18 mouse cellular contexts compared by ENCODE assay signal in the genomic region with DNA sequence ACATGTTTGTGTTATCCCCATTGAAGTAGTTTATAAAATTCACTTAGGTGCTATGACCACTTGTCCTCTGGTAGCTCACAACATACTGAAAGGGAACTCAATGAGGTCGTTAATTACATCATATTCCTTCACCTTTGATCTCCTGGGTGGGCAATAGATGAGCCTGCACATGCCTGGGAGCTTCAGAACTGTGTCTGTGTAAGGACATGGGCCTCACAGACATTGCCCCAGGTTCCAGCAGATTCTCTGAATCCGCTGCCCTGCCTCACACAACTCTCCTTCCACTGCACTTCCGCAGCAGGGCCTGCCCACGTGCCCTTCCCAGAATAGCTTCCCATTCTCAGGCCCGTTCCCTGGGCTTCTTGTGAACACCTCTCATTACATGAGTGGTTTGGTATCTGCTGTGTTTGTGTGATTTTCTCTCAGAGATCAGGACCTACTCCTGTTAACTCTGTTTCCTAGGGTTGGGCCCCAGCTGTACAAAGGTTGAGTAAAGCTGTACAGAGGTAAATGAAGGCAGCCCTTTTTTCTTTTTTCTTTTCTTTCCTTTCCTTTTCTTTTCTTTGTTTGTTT. TPM values are rescaled to one million over a fixed set of nuclear protein-coding genes. Genes with fewer than 3 reads are reported as not detected.
DNase-seq lines count a peak whose midpoint lies in the region; ATAC-seq and TF ChIP-seq lines count a peak whose summit lies in the region.
"Had no signal": no experiment of that assay in that cellular context is flagged by ENCODE, and none has a peak within 500 bp of the region (broad histone marks: within the 10 kb centered on the region; RNA-seq: fewer than 3 reads in every experiment).

No protein-coding gene starts in this region.

- no peaks in the 10 kb centered on the region for H3K9me3 ChIP-seq in lung, postnatal 0 days (ENCODE audit: low read length)
- H3K9me3 ChIP-seq in heart, embryonic 14.5 days (ENCODE audit: control insufficient read depth, low read length): no peaks in the 10 kb centered on the region
- no peaks in the 10 kb centered on the region for H3K9me3 ChIP-seq in intestine, postnatal 0 days (ENCODE audit: control insufficient read depth)
- H3K9me3 ChIP-seq in hindbrain, embryonic 13.5 days: no peaks in the 10 kb centered on the region
- H3K9me3 ChIP-seq: embryonic facial prominence, embryonic 15.5 days; forebrain, embryonic 13.5 days; limb, embryonic 15.5 days; midbrain, embryonic 13.5 days had no signal

- peak; percentile 50 for ATAC-seq in lung, postnatal 0 days
- ATAC-seq in heart, embryonic 14.5 days (ENCODE audit: insufficient number of reproducible peaks, insufficient read depth, low FRiP score, low read depth): 0 out of 2 replicates have a peak, but pooled peaks have one; percentile 38
- ATAC-seq in intestine, postnatal 0 days: peak; percentile 90
- ATAC-seq in hindbrain, embryonic 13.5 days (ENCODE audit: low FRiP score): no peak
- ATAC-seq: CD4-positive, CD25-positive, alpha-beta regulatory T cell, adult 4 months; forebrain, embryonic 13.5 days; midbrain, embryonic 13.5 days had no signal

- TF ChIP-seq EP300 in lung, postnatal 0 days (IDR thresholded peaks at IDR 0.05): no peak

- H3K4me1 ChIP-seq in lung, postnatal 0 days (ENCODE audit: insufficient read depth, low read depth, low read length): no peaks in the 10 kb centered on the region
- peaks cover 7 to 17% of the 10 kb centered on the region in 2 experiments for H3K4me1 ChIP-seq in heart, embryonic 14.5 days (ENCODE audit: control insufficient read depth in 2 of 2, insufficient read depth in 2 of 2, low read length in 2 of 2)
- no peaks in the 10 kb centered on the region for H3K4me1 ChIP-seq in intestine, postnatal 0 days (replicated peaks; ENCODE audit: control insufficient read depth, insufficient read depth, low read length)
- peaks cover 28% of the 10 kb centered on the region for H3K4me1 ChIP-seq in hindbrain, embryonic 13.5 days (replicated peaks)

- H3K4me2 ChIP-seq in lung, postnatal 0 days (replicated peaks; ENCODE audit: low read depth, low read length): no peak overlapping the region
- H3K4me2 ChIP-seq in heart, embryonic 14.5 days (ENCODE audit: low read length): no peak overlapping the region
- H3K4me2 ChIP-seq in intestine, postnatal 0 days (replicated peaks; ENCODE audit: low read depth): no peak overlapping the region
- no peak overlapping the region for H3K4me2 ChIP-seq in hindbrain, embryonic 13.5 days
- H3K4me2 ChIP-seq: embryonic facial prominence, embryonic 15.5 days; forebrain, embryonic 13.5 days; hindbrain, embryonic 14.5 days; limb, embryonic 15.5 days; midbrain, embryonic 13.5 days had no signal

- TF ChIP-seq CTCF in lung, postnatal 0 days (IDR thresholded peaks at IDR 0.05): no peak
- TF ChIP-seq CTCF in intestine, postnatal 0 days (IDR thresholded peaks at IDR 0.05; ENCODE audit: low read depth): no peak

- H3K9ac ChIP-seq in lung, postnatal 0 days (replicated peaks; ENCODE audit: low read depth): no peak overlapping the region
- H3K9ac ChIP-seq in heart, embryonic 14.5 days (ENCODE audit: low read length): no peak overlapping the region; the same call in 1 of the 2 replicates
- no peak overlapping the region for H3K9ac ChIP-seq in intestine, postnatal 0 days (ENCODE audit: low read depth, low read length)
- no peak overlapping the region for H3K9ac ChIP-seq in hindbrain, embryonic 13.5 days
- H3K9ac ChIP-seq: embryonic facial prominence, embryonic 15.5 days; forebrain, embryonic 13.5 days; hindbrain, embryonic 14.5 days; limb, embryonic 15.5 days; midbrain, embryonic 13.5 days had no signal

- no peak overlapping the region for H3K27ac ChIP-seq in lung, postnatal 0 days (ENCODE audit: low read length)
- peak overlapping the region; percentile 72 to 77 for H3K27ac ChIP-seq in heart, embryonic 14.5 days (replicated peaks in 1 of 2; ENCODE audit: control insufficient read depth in 1 of 2, insufficient read depth in 1 of 2, low read depth in 2 of 2, low read length in 2 of 2)
- peak overlapping the region; percentile 90 for H3K27ac ChIP-seq in intestine, postnatal 0 days (ENCODE audit: low read depth, low read length)
- no peak overlapping the region for H3K27ac ChIP-seq in hindbrain, embryonic 13.5 days
- H3K27ac ChIP-seq: embryonic facial prominence, embryonic 15.5 days; forebrain, embryonic 13.5 days; hindbrain, embryonic 14.5 days; limb, embryonic 15.5 days; midbrain, embryonic 13.5 days had no signal

- 58% methylated on average over 5 of the region's 5 CpGs for WGBS in lung, postnatal 0 days
- 44% methylated on average over 5 of the region's 5 CpGs for WGBS in heart, embryonic 14.5 days
- WGBS in intestine, postnatal 0 days: 40% methylated on average over 5 of the region's 5 CpGs
- 91% methylated on average over 5 of the region's 5 CpGs for whole genome bisulfite sequencing in hindbrain, embryonic 13.5 days

- no peaks in the 10 kb centered on the region for H3K36me3 ChIP-seq in lung, postnatal 0 days (ENCODE audit: insufficient read depth, low read length)
- H3K36me3 ChIP-seq in heart, embryonic 14.5 days (ENCODE audit: control insufficient read depth, insufficient read depth, low read length): peaks cover 4% of the 10 kb centered on the region; the same call in 1 of the 2 replicates
- H3K36me3 ChIP-seq in intestine, postnatal 0 days (ENCODE audit: control insufficient read depth, insufficient read depth): peaks cover 6% of the 10 kb centered on the region; the same call in 1 of the 2 replicates
- H3K36me3 ChIP-seq in hindbrain, embryonic 13.5 days: peaks cover 19% of the 10 kb centered on the region
- H3K36me3 ChIP-seq: embryonic facial prominence, embryonic 15.5 days had no signal

- H3K27me3 ChIP-seq in lung, postnatal 0 days (replicated peaks; ENCODE audit: insufficient read depth, low read length): no peaks in the 10 kb centered on the region
- H3K27me3 ChIP-seq in heart, embryonic 14.5 days (ENCODE audit: control insufficient read depth, insufficient read depth, low read length): no peaks in the 10 kb centered on the region
- no peaks in the 10 kb centered on the region for H3K27me3 ChIP-seq in intestine, postnatal 0 days (replicated peaks; ENCODE audit: control insufficient read depth, insufficient read depth, low read length)
- no peaks in the 10 kb centered on the region for H3K27me3 ChIP-seq in hindbrain, embryonic 13.5 days
- H3K27me3 ChIP-seq: embryonic facial prominence, embryonic 15.5 days; forebrain, embryonic 13.5 days; limb, embryonic 15.5 days; midbrain, embryonic 13.5 days had no signal

- DNase-seq in lung, postnatal 0 days (ENCODE audit: low spot score): peak; percentile 21
- no peak for DNase-seq in lung, postnatal 14 days
- peak; percentile 41 for DNase-seq in heart, adult 8-10 months (ENCODE audit: low spot score)
- DNase-seq in thymus, postnatal 0 days (ENCODE audit: low spot score): no peak
- DNase-seq: cerebellum, adult 11 months; gastrocnemius, postnatal 14 days; kidney, adult 8-10 months; thymus, postnatal 25 days had no signal

- H3K4me3 ChIP-seq in lung, postnatal 0 days (ENCODE audit: low read depth, low read length): no peak overlapping the region
- no peak overlapping the region for H3K4me3 ChIP-seq in heart, embryonic 14.5 days (ENCODE audit: control insufficient read depth in 1 of 2, insufficient read depth in 1 of 2, low read depth in 1 of 2, low read length in 2 of 2)
- H3K4me3 ChIP-seq in intestine, postnatal 0 days (ENCODE audit: low read depth, low read length): no peak overlapping the region
- H3K4me3 ChIP-seq in hindbrain, embryonic 13.5 days: no peak overlapping the region
- H3K4me3 ChIP-seq: embryonic facial prominence, embryonic 15.5 days; forebrain, embryonic 13.5 days; limb, embryonic 15.5 days; midbrain, embryonic 13.5 days had no signal

RNA-seq across cellular contexts. Expression of a gene that starts 50.7 kb away (rescaled TPM):
- not detected in 2 replicates for polyA plus RNA-seq in lung, postnatal 0 days (2015; fragmentation: Nextera tagmentation; extraction: Ambion mirVana)
- total RNA-seq in heart, adult 8-10 months (2022): under 1 TPM in 2 of 4 experiments, not detected in 2; 0.22 to 0.37 TPM
- polyA plus RNA-seq in heart, embryonic 14.5 days (2014; fragmentation: Nextera tagmentation; extraction: Ambion mirVana): 1.2 TPM in 1 of 2 replicates, not detected in the other
- polyA plus RNA-seq in intestine, postnatal 0 days (2015; fragmentation: Nextera tagmentation; extraction: Ambion mirVana): 2.7 and 3.2 TPM in 2 replicates
- 1.9 and 2.4 TPM in 2 replicates for polyA plus RNA-seq in hindbrain, embryonic 13.5 days (2015; fragmentation: Nextera tagmentation; extraction: Ambion mirVana)
- not detected in 2 replicates for polyA plus RNA-seq in thymus, postnatal 0 days (2015; fragmentation: Nextera tagmentation; extraction: Ambion mirVana)
- total RNA-seq: gastrocnemius, postnatal 14 days had no signal
- polyA plus RNA-seq: CD4-positive, CD25-positive, alpha-beta regulatory T cell, adult 4 months; cortical plate, adult 2 months had no signal

Comparison
In these comparisons a context has a peak if more than half of its experiments do, and no peak if none do; other contexts are left out.
1. DNase-seq: peak in lung, postnatal 0 days (single experiment) and heart, adult 8-10 months (single experiment); none in lung, postnatal 14 days (single experiment) and thymus, postnatal 0 days (single experiment).
2. H3K27ac ChIP-seq: peak in heart, embryonic 14.5 days (2 of 2) and intestine, postnatal 0 days (single experiment); none in lung, postnatal 0 days (single experiment) and hindbrain, embryonic 13.5 days (single experiment).